Mouse (Mus musculus): ENCODE results near the gene Pcf11. TPM values are rescaled to one million over a fixed set of nuclear protein-coding genes. Genes with fewer than 3 reads are reported as not detected.

Gene Pcf11
- 15.8 and 16.4 TPM in 2 replicates for polyA plus RNA-seq (2015; fragmentation: Nextera tagmentation; extraction: Ambion mirVana)

GRCm38 (mm10) chr7:92669507-92670471, at the start of gene Pcf11:
TSS of gene Pcf11 (minus strand) at chr7:92669934.

GRCm38 (mm10) chr7:92637021-92637625, 32.6 kb downstream of the Pcf11 start, which contains the start of gene Ankrd42:
TSS of gene Ankrd42 (minus strand) at chr7:92637142.

Other genes with a start within 250 kb of the Pcf11 start
- gene Ccdc90b, start 108.8 kb downstream of the Pcf11 start, polyA plus RNA-seq (2015; fragmentation: Nextera tagmentation; extraction: Ambion mirVana) = 42.8 and 49.5 TPM in 2 replicates
- 17.5 and 19.8 TPM in 2 replicates for gene Ankrd42, start 32.8 kb downstream of the Pcf11 start, polyA plus RNA-seq (2015; fragmentation: Nextera tagmentation; extraction: Ambion mirVana)
- gene Rab30, start 71.7 kb upstream of the Pcf11 start, polyA plus RNA-seq (2015; fragmentation: Nextera tagmentation; extraction: Ambion mirVana) = 20.8 and 21.5 TPM in 2 replicates
- gene Ddias, start 204.3 kb upstream of the Pcf11 start, polyA plus RNA-seq (2015; fragmentation: Nextera tagmentation; extraction: Ambion mirVana) = 2.1 and 2.3 TPM in 2 replicates
- 14.7 and 16.7 TPM in 2 replicates for gene Prcp, start 204.5 kb upstream of the Pcf11 start, polyA plus RNA-seq (2015; fragmentation: Nextera tagmentation; extraction: Ambion mirVana)

Data from neural tube, postnatal 0 days (tissue).